Mouse (Mus musculus) lung, adult 2 months (tissue): Measurements from ENCODE around the gene Thbs1.

Source experiments
- CTCF ChIP-seq: fragments of 200-500 bp; IDR thresholded peaks from 2 replicates; pipeline ENCODE4 v1.5.1; 2011; ENCODE audit warnings: mild to moderate bottlenecking, low read length, control low read depth; ENCODE audit not compliant: insufficient read depth
- POLR2A ChIP-seq: fragments of 200-500 bp; IDR thresholded peaks from 2 replicates; pipeline ENCODE4 v1.6.1; 2011; ENCODE audit warnings: low read depth, mild to moderate bottlenecking, control low read depth, low read length, borderline replicate concordance; ENCODE audit errors: extremely low read depth

GRCm38 (mm10) chr2:118158095-118158494 lies 46.4 kb downstream of the Thbs1 start:
- no peak for TF ChIP-seq CTCF
- TF ChIP-seq POLR2A = no peak
